Mouse (Mus musculus): ENCODE measurements around the gene Eya3. TPM values are rescaled to one million over a fixed set of nuclear protein-coding genes. Genes with fewer than 3 reads are reported as not detected.
"Not testable (repeated sequence)": the region's sequence is repeated elsewhere in the genome, so short reads cannot be mapped to it uniquely, and the experiment has no call there.

Gene Eya3
- polyA plus RNA-seq, 1 experiment from 2014 or later = 15.0 TPM

DNA sequence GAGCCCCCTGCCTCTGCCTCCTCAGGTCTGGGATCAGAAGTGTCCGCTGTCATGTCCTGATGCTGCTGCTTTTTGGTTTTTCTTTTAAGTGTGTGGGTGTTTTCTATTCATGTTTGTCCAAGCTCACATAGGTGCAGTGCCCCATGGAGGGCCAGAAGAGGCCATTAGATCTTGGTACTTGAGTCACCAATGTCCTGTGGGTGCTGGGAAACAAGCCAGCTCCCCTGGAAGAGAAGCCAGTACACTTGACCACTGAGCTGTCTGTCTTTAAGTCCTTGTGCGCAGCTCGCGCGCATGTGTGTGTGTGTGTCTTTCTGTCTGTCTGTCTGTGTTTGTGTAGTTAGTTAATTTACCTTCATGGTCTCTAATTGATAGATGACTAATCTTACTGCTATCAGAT, 63.3 kb downstream of the Eya3 start:
- Histone ChIP-seq H3K4me1 (replicated peaks) (no peaks in the 10 kb centered on the region), H3K4me3 (replicated peaks) (no peak overlapping the region), H3K9me3 (replicated peaks) (no peaks in the 10 kb centered on the region), H3K36me3 (peaks cover 81% of the 10 kb centered on the region), H3K9ac (no peak overlapping the region), H3K4me2 (no peak overlapping the region), H3K27ac (no peak overlapping the region), H3K27me3 (no peaks in the 10 kb centered on the region)
- 93% methylated on average over 5 of the region's 5 CpGs for WGBS (ENCODE audit: insufficient replicate concordance)
- no peak for ATAC-seq (ENCODE audit: low read depth)
- DNase-seq = no peak

DNA sequence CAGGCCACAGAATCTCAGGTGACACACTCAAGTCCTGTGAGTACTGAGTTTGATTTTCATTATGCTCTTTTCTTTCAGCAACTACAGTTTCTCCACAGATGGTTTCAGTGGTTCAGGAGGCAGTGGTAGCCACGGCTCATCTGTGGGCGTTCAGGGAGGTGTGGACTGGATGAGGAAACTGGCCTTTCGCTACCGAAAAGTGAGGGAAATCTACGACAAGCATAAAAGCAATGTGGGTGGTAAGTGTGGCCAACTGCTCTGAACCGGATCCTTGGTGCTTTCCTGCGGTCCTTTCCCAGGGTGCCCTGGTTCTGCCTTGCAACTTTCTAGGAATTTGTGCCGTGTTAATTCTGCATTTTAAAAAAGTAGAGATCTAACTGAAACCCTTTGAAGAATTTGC, 68.1 kb downstream of the Eya3 start:
- Histone ChIP-seq H3K9me3 (replicated peaks) (no peaks in the 10 kb centered on the region), H3K36me3 (peaks cover 82% of the 10 kb centered on the region), H3K4me2 (no peak overlapping the region), H3K9ac (no peak overlapping the region), H3K4me1 (replicated peaks) (no peaks in the 10 kb centered on the region), H3K27me3 (no peaks in the 10 kb centered on the region), H3K27ac (no peak overlapping the region), H3K4me3 (replicated peaks) (no peak overlapping the region)
- WGBS (ENCODE audit: insufficient replicate concordance) = 89% methylated on average over 8 of the region's 8 CpGs
- DNase-seq (no peak), ATAC-seq (ENCODE audit: low read depth) (no peak)

DNA sequence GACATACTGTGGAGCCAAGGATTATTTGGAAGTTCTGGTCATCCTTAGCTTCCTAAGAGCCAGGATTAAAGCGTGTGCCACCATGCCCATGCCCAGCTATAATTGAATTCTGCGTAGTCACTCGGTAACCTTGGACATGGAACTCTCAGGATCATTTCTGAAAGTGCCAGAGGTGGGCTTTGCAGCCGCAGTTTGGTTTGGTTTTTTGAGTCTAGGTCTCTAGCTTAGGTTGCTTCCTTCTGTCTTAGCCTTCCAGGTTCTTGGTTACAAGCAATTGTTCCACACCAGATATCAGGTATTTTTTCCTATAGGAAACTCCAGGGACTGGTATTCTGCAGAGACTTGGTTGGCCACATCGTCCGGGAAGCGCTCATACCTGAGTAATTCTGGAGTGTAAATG, 74.4 kb downstream of the Eya3 start:
- Histone ChIP-seq H3K9ac (no peak overlapping the region), H3K4me3 (replicated peaks) (no peak overlapping the region), H3K27ac (no peak overlapping the region), H3K4me2 (no peak overlapping the region), H3K27me3 (no peaks in the 10 kb centered on the region), H3K4me1 (replicated peaks) (no peaks in the 10 kb centered on the region), H3K9me3 (replicated peaks) (no peaks in the 10 kb centered on the region), H3K36me3 (peaks cover 67% of the 10 kb centered on the region)
- WGBS (ENCODE audit: insufficient replicate concordance) = 91% methylated on average over 7 of the region's 7 CpGs
- ATAC-seq (ENCODE audit: low read depth) (no peak), DNase-seq (no peak)

DNA sequence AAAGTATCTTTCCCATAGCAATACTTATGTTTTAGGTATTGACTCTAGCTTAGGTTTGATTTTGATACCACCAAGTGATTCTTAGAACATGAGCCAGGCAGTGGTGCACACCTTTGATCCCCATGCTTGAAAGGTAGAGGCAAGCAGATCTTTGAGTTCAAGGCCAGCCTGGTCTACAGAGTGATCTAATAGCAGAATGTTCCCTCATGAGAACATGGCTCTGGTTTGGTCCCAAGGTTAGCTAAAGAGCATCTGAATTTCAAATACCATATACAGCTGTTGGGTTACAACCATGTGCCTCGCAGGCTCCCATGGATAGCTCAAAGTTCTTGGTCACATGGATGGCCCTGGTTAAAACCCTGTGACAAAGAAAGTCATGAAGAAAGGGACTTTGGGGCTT, 79.5 kb downstream of the Eya3 start:
- Histone ChIP-seq H3K4me1 (replicated peaks) (no peaks in the 10 kb centered on the region), H3K27me3 (no peaks in the 10 kb centered on the region), H3K9ac (no peak overlapping the region), H3K36me3 (peaks cover 66% of the 10 kb centered on the region), H3K4me2 (no peak overlapping the region), H3K9me3 (replicated peaks) (no peaks in the 10 kb centered on the region), H3K4me3 (replicated peaks) (no peak overlapping the region), H3K27ac (no peak overlapping the region)
- ATAC-seq (ENCODE audit: low read depth) = no peak
- DNase-seq = no peak
- WGBS (ENCODE audit: insufficient replicate concordance) = 85% methylated on average over 1 of the region's 1 CpGs

DNA sequence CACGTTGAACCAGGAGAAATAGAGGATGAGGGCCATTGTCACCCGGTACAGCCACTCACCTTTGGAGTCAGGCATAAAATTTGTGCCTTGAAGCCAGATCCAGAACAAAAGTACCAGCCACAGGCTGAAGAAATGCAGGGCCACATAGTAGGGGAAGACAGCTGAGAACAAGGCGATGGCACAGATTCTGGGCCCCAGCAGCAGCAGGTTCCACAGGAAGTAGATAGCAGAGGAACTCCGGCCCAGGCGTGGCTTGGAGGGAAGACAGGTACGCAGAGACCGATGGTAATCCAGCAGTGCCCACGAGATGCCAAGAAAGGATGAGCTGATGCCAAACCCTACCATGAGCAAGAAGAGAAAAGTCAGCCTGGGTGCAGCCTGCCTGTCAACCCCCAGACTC, 89.4 kb downstream of the Eya3 start:
- Histone ChIP-seq H3K4me2 (no peak overlapping the region), H3K4me3 (replicated peaks) (no peak overlapping the region), H3K27ac (no peak overlapping the region), H3K36me3 (peaks cover 10% of the 10 kb centered on the region), H3K27me3 (no peaks in the 10 kb centered on the region), H3K9me3 (replicated peaks) (no peaks in the 10 kb centered on the region), H3K9ac (no peak overlapping the region), H3K4me1 (replicated peaks) (peaks cover 23% of the 10 kb centered on the region)
- WGBS (ENCODE audit: insufficient replicate concordance) = 42% methylated on average over 8 of the region's 8 CpGs
- DNase-seq (no peak), ATAC-seq (ENCODE audit: low read depth) (no peak)

DNA sequence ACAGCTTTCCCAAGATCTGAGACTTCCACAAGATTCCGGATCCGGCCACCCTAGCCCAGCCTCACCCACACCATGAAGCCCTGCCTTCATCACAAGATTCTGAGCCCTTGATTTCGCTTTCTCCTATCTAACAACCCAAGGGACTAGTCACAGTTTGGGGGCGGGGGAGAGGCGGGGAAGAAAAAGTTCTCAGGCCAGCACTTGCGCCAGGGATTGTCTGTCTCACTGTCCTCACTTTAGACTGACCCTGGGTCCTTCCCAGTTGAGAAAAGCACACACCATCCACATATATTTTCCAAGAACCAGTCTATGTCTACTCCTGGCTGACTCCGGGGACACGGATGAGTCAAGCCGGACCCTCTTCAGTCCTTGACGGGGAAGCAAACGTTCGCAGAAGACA, 92.8 kb downstream of the Eya3 start:
- H3K9ac ChIP-seq = peak overlapping the region; percentile 72

DNA sequence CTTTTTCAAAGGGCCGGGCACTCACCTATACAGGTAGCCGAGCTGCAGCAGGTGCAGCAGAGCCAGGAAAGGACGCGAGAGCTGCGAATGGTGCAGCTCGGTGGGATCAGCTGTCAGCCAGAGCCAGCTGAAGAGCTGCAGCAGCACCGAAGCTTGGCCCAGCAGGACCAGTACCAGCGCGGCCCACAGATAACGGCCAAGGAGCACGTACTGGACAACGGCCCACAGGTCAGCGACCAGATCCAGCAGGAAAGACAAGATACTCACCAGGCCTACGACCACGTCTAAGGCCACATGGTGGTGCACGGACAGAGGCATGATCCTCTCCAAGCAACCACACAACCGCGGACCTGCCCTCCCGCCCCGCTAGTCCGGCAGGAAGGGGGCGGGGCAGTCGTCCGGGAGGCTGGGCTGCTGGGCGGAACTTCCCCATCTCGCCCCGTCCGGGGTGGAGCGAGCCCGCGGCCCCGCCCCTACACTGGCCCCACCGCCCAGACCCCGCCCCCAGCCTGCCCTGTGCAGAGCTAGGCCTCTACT, 93.4 kb downstream of the Eya3 start, which contains the start of gene Xkr8:
Gene Xkr8 (minus strand): TSS at position 399 of the 537 bp plus-strand sequence.
- peak; percentile 84 for DNase-seq
- Histone ChIP-seq H3K36me3 (peaks cover 3% of the 10 kb centered on the region; the same call in 1 of the 2 replicates), H3K27me3 (no peaks in the 10 kb centered on the region), H3K9me3 (replicated peaks) (no peaks in the 10 kb centered on the region), H3K4me2 (peak within 1 kb of the TSS; percentile 91), H3K4me3 (replicated peaks) (peak within 1 kb of the TSS; percentile 65), H3K9ac (peak within 1 kb of the TSS; percentile 72), H3K27ac (no peak within 1 kb of the TSS; the same call in 1 of the 2 replicates), H3K4me1 (replicated peaks) (peaks cover 44% of the 10 kb centered on the region)
- peak; percentile 94 for ATAC-seq (ENCODE audit: low read depth)
- WGBS (ENCODE audit: insufficient replicate concordance) = under 1% methylated on average over 34 of the region's 34 CpGs

More for the DNA sequence above, 92.8 kb downstream of the Eya3 start:
- no peaks in the 10 kb centered on the region for H3K9me3 ChIP-seq (replicated peaks)
- peaks cover 44% of the 10 kb centered on the region for H3K4me1 ChIP-seq (replicated peaks)
- WGBS (ENCODE audit: insufficient replicate concordance) = 31% methylated on average over 12 of the region's 12 CpGs
- ATAC-seq (ENCODE audit: low read depth) = no peak
- no peak for DNase-seq
- H3K36me3 ChIP-seq = peaks cover 3% of the 10 kb centered on the region; the same call in 1 of the 2 replicates
- peak overlapping the region; percentile 91 for H3K4me2 ChIP-seq
- H3K27ac ChIP-seq = no peak overlapping the region
- no peaks in the 10 kb centered on the region for H3K27me3 ChIP-seq
- H3K4me3 ChIP-seq (replicated peaks) = peak overlapping the region; percentile 65

DNA sequence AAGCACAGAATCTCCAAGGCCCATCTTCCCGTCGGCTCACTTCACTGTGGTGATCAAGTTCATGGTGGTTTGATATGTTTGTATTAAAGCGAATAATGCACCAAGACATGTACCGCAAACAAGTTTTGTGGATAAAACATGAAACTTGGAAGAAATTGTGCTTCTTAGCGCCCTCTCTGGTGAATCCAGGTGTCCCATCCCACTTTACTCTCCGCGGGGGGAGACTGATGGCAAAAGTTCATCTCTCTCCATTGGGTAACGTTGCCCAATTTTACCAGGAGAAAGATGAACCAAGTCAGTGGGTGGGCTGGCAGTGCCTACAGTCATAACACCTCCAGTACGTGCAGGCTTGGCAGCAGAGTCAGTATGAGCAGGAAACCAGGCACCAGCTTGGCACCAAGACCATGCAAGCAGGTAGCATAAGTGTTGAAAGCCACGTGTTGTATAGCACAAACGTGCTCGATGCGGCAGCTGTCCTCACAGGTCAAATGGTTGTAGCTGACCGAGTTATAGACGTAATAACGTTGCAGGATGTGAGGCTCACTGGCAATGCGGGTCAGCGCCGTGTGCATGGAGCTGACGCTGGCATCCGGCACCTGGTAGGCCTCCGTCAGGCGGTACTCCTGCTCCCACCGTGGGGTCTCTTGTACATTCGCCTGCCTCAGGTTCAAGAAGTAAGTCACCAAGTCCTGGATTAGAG, 94.4 kb downstream of the Eya3 start:
- H3K4me1 ChIP-seq (replicated peaks) = peaks cover 43% of the 10 kb centered on the region
- peaks cover under 1% of the 10 kb centered on the region; the same call in 1 of the 2 replicates for H3K36me3 ChIP-seq
- H3K27ac ChIP-seq = no peak overlapping the region; the same call in 1 of the 2 replicates
- H3K9me3 ChIP-seq (replicated peaks) = no peaks in the 10 kb centered on the region
- 84% methylated on average over 25 of the region's 25 CpGs for WGBS (ENCODE audit: insufficient replicate concordance)
- DNase-seq (no peak), ATAC-seq (ENCODE audit: low read depth) (no peak)
- H3K4me3 ChIP-seq (replicated peaks) = no peak overlapping the region
- H3K27me3 ChIP-seq = no peaks in the 10 kb centered on the region
- H3K4me2 ChIP-seq = 0 out of 2 replicates have a peak overlapping the region, but pooled peaks have one; percentile 91
- no peak overlapping the region for H3K9ac ChIP-seq

DNA sequence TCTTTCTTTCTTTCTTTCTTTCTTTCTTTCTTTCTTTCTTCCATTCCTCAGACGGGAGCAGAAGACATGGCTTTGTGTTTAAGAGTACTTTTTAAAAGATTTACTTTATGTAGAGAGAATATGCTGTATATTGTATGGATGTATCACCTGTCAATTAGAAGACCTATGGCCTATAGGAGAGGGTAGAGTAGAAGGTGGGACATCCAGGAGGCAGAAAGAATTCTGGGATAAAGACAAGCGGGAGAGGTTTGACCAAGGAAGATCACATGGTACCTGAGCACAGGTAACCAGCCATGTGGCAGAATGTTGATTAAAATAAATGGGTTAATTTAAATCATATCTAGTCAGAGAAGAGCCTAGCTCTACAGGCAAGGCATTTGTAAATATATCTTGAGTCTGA, 96.0 kb downstream of the Eya3 start:
- Histone ChIP-seq H3K36me3 (no peaks in the 10 kb centered on the region), H3K4me2 (no peak overlapping the region), H3K9ac (no peak overlapping the region), H3K4me1 (replicated peaks) (peaks cover 42% of the 10 kb centered on the region), H3K27ac (no peak overlapping the region), H3K9me3 (replicated peaks) (no peaks in the 10 kb centered on the region), H3K27me3 (no peaks in the 10 kb centered on the region), H3K4me3 (replicated peaks) (no peak overlapping the region)
- no peak for DNase-seq
- ATAC-seq (ENCODE audit: low read depth) = no peak
- 72% methylated on average over 2 of the region's 2 CpGs for WGBS (ENCODE audit: insufficient replicate concordance)

DNA sequence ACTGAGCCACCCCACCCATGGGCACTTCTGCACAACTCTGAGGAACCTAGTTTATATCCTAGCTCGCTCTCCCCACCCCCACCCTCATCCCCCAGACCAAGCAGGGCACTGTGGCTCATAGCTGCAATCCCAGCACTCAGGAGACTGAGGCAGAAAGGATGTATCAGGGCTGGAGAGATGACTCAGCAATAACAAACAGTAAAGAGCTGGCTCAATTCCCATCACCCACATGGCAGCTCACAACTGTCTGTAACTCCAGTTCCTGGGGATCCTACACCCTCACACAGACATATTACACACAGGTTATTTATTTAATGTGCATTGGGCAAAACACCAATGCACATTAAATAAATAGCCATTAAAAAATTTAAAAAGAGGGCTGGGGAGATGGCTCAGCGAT, 96.6 kb downstream of the Eya3 start:
- H3K36me3 ChIP-seq = no peaks in the 10 kb centered on the region
- WGBS (ENCODE audit: insufficient replicate concordance) = 51% methylated on average over 2 of the region's 2 CpGs
- ATAC-seq (ENCODE audit: low read depth) = no peak

DNA sequence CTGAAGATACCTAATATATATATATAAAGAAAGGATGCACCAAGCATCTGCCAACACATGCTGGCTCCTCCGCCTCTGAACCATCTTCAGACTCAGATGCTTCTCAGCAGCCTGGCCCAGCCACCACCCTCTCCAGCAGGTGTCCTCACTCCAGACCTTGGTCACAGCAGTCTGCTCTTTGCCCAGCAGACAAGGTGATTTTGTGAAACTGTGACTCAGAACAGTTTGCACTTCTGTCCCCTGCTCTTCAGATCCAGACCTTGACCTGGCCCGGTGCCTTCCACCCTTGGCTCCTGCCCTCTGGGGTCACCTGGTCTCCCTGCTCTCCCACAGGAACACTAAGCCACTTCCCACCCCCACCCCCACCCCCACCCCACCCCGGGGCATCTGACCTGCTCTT, 97.1 kb downstream of the Eya3 start:
- DNase-seq (no peak), ATAC-seq (ENCODE audit: low read depth) (no peak; the same call in 1 of the 2 replicates)
- no peak overlapping the region for H3K9ac ChIP-seq
- H3K4me1 ChIP-seq (replicated peaks) = peaks cover 42% of the 10 kb centered on the region
- no peaks in the 10 kb centered on the region for H3K27me3 ChIP-seq
- H3K27ac ChIP-seq = peak overlapping the region; percentile 18; the same call in 1 of the 2 replicates
- H3K4me2 ChIP-seq = no peak overlapping the region
- no peaks in the 10 kb centered on the region for H3K9me3 ChIP-seq (replicated peaks)
- WGBS (ENCODE audit: insufficient replicate concordance) = 49% methylated on average over 3 of the region's 3 CpGs
- no peak overlapping the region for H3K4me3 ChIP-seq (replicated peaks)
- no peaks in the 10 kb centered on the region for H3K36me3 ChIP-seq

More for the DNA sequence above, 96.6 kb downstream of the Eya3 start:
- Histone ChIP-seq H3K4me2 (no peak overlapping the region), H3K27me3 (no peaks in the 10 kb centered on the region), H3K9me3 (replicated peaks) (no peaks in the 10 kb centered on the region), H3K27ac (no peak overlapping the region), H3K4me3 (replicated peaks) (no peak overlapping the region), H3K4me1 (replicated peaks) (peaks cover 42% of the 10 kb centered on the region), H3K9ac (no peak overlapping the region)
- DNase-seq = no peak

DNA sequence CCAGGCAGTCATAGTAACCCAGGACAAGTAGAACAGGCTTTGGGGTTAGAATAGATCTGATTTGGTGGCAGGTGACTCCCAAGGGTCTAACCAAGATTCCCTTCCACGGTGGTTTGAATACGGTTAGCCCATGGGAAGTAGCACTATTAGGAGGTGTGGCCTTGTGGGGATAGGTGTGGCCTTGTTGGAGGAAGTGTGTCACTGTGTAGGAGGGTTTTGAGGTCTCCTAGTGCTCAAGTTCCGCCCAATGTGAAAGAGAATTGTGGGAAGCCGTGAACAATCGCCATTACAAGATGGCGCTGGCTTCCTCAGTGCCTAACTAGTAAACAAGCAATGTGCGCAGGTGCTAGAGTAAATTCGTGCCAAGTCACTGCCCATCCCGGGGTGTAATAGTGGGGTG, 98.4 kb downstream of the Eya3 start:
- peaks cover 32% of the 10 kb centered on the region for H3K4me1 ChIP-seq (replicated peaks)
- not testable (repeated sequence) for ATAC-seq (ENCODE audit: low read depth); H3K27me3 ChIP-seq; H3K4me3 ChIP-seq (replicated peaks); H3K36me3 ChIP-seq; DNase-seq; H3K4me2 ChIP-seq; H3K27ac ChIP-seq; H3K9me3 ChIP-seq (replicated peaks); H3K9ac ChIP-seq
- 81% methylated on average over 9 of the region's 9 CpGs for WGBS (ENCODE audit: insufficient replicate concordance)

Measured in liver, embryonic 13.5 days (tissue).